Mouse (Mus musculus) frontal cortex, postnatal 36 days (tissue): ENCODE data around the gene Shq1.

Experiments
- DNase-seq, 2 experiments: peaks; one replicate each; pipeline ENCODE4 v3.0.0; 2022; ENCODE audit warnings: low spot score in 2 of 2

The Shq1 gene

GRCm38 (mm10) chr6:100603702-100604101 lies 67.3 kb downstream of the Shq1 start:
- no peak for DNase-seq

GRCm38 (mm10) chr6:100601634-100602033 lies 69.3 kb downstream of the Shq1 start:
- no peak for DNase-seq

- DNase-seq: no peak
Measured at GRCm38 (mm10) chr6:100593857-100594256, 77.1 kb downstream of the Shq1 start.

- no peak for DNase-seq
Measured at GRCm38 (mm10) chr6:100592991-100593390, 78.0 kb downstream of the Shq1 start.

GRCm38 (mm10) chr6:100590602-100591001 lies 80.4 kb downstream of the Shq1 start:
- no peak for DNase-seq

- DNase-seq: no peak
Measured at GRCm38 (mm10) chr6:100588876-100589275, 82.1 kb downstream of the Shq1 start.

GRCm38 (mm10) chr6:100586758-100587157 lies 84.2 kb downstream of the Shq1 start:
- no peak for DNase-seq

GRCm38 (mm10) chr6:100581951-100582350 lies 89.0 kb downstream of the Shq1 start:
- DNase-seq: no peak

GRCm38 (mm10) chr6:100581056-100581455 lies 89.9 kb downstream of the Shq1 start:
- DNase-seq: peak in 1 of 2 experiments; percentile 29

GRCm38 (mm10) chr6:100577590-100577989 lies 93.4 kb downstream of the Shq1 start:
- DNase-seq: no peak

- no peak for DNase-seq
Measured at GRCm38 (mm10) chr6:100576171-100576570, 94.8 kb downstream of the Shq1 start.

- DNase-seq: no peak
Measured at GRCm38 (mm10) chr6:100566774-100567173, 104.2 kb downstream of the Shq1 start.

- no peak for DNase-seq
Measured at GRCm38 (mm10) chr6:100564516-100564915, 106.4 kb downstream of the Shq1 start.

- DNase-seq: peak; percentile 80 to 86
Measured at GRCm38 (mm10) chr6:100563552-100564341, 107.2 kb downstream of the Shq1 start.

- peak; percentile 45 to 62 for DNase-seq
Measured at GRCm38 (mm10) chr6:100562719-100563551, 108.0 kb downstream of the Shq1 start.

- peak; percentile 85 to 91 for DNase-seq
Measured at GRCm38 (mm10) chr6:100558057-100558456, 112.9 kb downstream of the Shq1 start.

GRCm38 (mm10) chr6:100542154-100542997 lies 128.6 kb downstream of the Shq1 start:
- DNase-seq: no peak

GRCm38 (mm10) chr6:100539698-100540097 lies 131.3 kb downstream of the Shq1 start:
- no peak for DNase-seq

GRCm38 (mm10) chr6:100538570-100538969 lies 132.4 kb downstream of the Shq1 start:
- no peak for DNase-seq

GRCm38 (mm10) chr6:100537987-100538386 lies 133.0 kb downstream of the Shq1 start:
- no peak for DNase-seq

GRCm38 (mm10) chr6:100537042-100537441 lies 133.9 kb downstream of the Shq1 start:
- DNase-seq: no peak

GRCm38 (mm10) chr6:100533364-100533763 lies 137.6 kb downstream of the Shq1 start:
- no peak for DNase-seq
